Mouse (Mus musculus): ENCODE measurements around the gene Mgat5. TPM values are rescaled to one million over a fixed set of nuclear protein-coding genes. Genes with fewer than 3 reads are reported as not detected.

The Mgat5 gene
- total RNA-seq, 2 experiments from 2014 or later = 18.3 to 21.4 TPM

- DNase-seq = no peak
Observed at GRCm38 (mm10) chr1:127262170-127262837, 57.5 kb downstream of the Mgat5 start.

DNA sequence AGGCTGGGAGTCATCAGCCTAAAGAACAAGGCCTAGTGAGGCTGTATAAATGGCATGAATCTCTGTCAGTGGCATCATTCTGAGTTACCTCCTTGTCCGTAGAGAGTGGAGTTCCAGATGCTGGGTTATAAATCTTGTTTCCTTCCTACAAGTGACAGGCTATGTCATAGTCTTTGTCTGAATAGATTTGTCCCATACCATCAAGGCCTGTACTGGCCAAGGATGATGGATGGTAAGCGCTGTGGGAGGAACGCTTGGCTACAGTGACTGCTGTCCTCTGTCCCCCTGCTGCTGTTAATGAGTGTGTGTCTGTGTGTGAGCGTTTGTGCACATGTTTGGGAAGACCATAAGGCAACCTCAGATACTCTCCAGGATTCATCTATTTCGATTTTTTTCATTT, 63.2 kb downstream of the Mgat5 start:
- DNase-seq = no peak

- no peak for DNase-seq
Observed at GRCm38 (mm10) chr1:127269343-127269742, 64.5 kb downstream of the Mgat5 start.

- DNase-seq = no peak
Observed at GRCm38 (mm10) chr1:127270273-127271020, 65.6 kb downstream of the Mgat5 start.

- no peak for DNase-seq
Observed at GRCm38 (mm10) chr1:127271156-127271555, 66.3 kb downstream of the Mgat5 start.

- DNase-seq = peak; percentile 27
Observed at GRCm38 (mm10) chr1:127273363-127273762, 68.5 kb downstream of the Mgat5 start.

DNA sequence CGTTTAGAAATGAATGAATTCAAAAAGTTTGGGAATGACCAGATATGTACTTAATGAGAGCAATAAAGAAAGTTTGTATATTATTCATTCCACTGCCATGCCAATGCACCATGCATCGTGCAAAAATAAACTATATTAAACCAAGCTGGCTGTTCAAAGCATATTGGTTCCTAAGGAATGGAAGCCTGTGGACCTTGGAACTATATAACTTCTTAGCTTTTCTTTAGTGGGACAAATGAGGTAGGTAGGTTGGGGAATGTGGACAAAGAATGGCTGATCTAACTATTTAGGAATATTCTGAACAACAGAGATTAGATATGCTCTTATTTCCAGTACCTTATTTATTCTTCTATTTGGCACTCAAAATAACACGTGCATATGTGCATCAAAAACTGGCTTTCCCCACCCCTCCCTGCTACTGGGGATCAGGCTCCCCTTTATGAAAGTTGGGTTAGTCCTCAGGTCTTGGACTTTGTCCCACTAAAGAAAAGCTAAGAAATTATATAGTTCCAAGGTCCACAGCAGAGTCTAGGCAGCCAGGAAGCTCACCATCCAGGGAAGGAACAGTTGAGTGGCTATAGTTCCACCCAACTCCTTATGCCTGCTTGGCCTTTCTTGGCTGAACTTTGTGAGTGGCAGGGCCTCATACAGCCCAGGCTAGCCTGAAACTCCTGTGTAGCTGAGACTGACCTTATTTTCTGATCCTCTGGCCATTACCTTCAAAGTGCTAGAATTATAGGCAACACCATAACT, 70.9 kb downstream of the Mgat5 start:
- DNase-seq = no peak

DNA sequence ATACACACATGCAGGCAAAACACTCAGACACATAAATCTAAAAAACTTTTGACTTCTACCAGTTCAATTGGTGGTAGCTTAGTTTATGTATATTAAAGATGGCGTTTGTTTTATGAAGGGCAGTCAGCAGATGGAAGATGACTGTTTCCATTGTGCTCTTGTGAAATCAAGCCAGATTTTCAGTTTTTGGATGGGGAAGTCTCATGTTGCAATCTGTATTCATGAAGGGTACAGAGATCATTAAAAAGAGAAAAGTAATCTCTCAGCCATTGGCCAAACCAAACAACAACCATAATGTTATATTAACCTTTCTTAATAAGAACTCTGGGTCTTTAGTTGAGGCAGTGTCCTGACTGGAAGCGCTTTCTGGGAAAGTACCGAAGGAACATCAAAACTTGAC, 73.3 kb downstream of the Mgat5 start:
- no peak for DNase-seq

- peak; percentile 30 for DNase-seq
Observed at GRCm38 (mm10) chr1:127280256-127280655, 75.4 kb downstream of the Mgat5 start.

- no peak for DNase-seq
Observed at GRCm38 (mm10) chr1:127284975-127285374, 80.2 kb downstream of the Mgat5 start.

DNA sequence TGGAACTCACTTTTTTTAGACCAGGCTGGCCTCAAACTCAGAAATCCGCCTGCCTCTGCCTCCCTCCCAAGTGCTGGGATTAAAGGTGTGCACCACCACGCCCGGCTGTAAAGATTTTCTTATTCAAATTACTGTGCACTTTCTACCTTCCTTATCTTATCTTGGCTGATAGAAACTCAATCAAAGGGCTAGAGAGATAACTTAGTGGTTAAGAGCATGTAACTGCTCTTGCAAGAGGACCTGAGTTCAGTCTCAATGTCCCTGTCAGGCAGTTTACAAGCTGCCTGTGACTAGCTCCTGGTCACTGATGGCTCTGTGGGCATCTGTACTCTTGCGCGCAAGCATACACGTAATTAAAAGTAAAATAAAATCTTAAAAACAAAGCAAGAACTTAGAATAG, 82.7 kb downstream of the Mgat5 start:
- no peak for DNase-seq

DNA sequence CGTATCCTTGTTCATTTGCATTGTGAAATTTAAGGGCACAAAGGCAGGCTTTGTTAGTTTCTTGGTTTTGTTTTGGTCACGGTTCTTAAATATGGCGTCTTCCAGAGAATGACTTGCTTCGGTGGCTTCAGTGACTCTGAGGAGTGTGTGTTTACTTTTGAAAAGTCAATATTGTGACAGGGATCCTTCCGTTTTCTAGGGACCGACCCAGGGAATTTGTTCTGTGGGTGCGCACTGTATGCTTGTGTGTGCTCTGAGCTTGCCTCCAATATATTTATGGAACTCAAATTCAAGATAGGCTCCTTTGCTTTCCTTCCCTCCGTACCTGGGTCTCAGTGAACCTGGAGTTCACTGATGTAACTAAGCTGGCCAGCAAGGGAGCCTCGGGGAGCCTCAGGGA, 86.1 kb downstream of the Mgat5 start:
- no peak for DNase-seq

DNA sequence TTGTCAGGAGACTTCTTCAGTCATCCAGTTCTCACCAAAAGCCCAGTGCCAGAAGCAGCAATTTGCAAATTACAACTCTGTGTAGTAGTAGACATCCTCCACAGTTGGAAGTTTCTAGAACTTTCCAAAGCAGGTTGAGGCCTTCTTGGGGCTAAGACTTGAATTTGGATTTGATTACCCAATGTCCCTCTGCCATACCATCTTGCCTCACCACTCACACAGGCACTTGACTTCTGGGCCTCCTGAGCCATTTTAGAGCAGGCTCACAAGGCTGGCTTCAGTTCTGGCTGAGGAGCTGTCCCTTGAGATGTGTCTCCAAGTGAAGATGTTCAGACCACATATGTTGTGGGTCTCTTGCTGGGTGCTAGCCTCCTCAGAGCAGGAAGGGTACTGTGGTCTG, 86.9 kb downstream of the Mgat5 start:
- no peak for DNase-seq

DNA sequence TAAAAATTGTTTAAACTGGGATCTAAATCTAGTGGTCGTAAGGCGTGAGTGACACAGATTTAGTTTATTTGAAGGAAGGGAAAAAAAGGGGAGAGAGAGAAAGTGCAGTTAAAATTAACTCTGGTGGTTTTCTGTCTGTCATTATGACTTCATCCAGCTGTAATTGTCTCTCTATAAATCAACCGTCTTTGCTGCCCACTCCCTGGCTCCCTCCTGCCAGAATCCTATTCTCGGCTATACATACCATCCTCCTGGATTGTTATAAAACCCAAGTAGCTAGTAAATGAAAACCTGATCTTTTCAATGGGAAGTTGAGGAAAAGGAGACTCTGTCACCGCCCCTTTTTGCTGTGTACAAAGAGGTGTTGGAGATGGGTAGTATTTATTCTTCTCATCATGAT, 88.5 kb downstream of the Mgat5 start:
- no peak for DNase-seq

DNA sequence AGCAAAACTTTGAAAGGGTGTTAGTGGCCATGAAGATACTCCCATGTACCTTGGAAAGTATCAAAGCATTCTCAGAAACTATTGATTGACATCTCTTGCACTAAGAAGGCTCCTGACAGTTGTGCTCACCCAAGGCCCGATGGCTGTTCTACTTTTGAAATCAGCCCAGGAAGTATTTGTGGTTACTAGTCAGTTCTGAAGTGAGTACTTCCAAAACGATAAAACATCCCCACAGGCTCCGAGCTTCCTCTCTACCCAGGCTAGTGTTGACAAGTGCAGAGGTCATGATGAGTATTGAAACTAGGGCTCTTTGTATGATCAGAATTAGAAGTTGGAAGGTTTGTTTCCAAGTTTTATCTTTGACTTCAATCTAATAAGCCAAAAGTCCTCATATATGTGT, 92.0 kb downstream of the Mgat5 start:
- DNase-seq = no peak

GRCm38 (mm10) chr1:127299774-127300173, 95.0 kb downstream of the Mgat5 start:
- DNase-seq = no peak

GRCm38 (mm10) chr1:127301038-127301437, 96.2 kb downstream of the Mgat5 start:
- DNase-seq = no peak

DNA sequence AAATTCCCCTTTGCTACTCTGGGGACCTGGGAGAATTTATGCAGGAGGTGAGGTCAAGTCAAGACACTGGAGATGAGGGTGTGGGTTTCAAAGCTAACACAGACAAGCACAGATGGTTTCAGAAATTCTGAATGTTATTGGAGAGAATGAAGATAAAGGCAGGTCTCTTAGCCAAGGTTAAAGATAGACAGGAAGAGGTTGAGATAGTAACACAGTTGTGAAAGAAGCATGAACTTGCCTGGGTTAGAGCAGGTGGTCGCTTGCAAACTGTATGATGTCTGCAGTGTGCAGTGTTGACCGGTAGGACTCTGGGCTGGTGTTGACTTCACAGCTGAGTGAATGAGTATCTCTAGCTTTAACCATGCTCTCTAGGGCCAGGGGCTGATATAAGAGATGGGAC, 97.8 kb downstream of the Mgat5 start:
- DNase-seq = no peak

DNA sequence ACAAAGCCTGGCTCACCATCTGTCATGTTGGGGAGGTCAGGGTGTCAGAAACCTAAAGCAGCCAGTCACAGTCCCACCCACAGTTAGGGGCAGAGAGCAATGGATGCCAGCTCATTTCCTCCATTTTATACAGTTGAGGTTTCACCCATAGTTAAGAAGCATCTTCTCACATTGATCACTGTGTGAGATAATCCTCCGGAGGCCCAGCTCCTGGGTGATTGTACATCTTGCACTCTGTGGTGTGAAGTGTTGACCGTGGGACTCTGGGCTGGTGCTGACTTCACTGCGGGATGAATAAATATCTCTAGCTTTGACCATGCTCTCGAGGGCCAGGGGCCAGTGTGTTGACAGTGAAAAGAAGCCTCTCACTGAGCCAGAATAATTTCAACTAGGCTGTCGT, 99.0 kb downstream of the Mgat5 start:
- no peak for DNase-seq

GRCm38 (mm10) chr1:127304281-127304680, 99.5 kb downstream of the Mgat5 start:
- DNase-seq = no peak

- DNase-seq = no peak
Observed at GRCm38 (mm10) chr1:127305582-127305981, 100.8 kb downstream of the Mgat5 start.

DNA sequence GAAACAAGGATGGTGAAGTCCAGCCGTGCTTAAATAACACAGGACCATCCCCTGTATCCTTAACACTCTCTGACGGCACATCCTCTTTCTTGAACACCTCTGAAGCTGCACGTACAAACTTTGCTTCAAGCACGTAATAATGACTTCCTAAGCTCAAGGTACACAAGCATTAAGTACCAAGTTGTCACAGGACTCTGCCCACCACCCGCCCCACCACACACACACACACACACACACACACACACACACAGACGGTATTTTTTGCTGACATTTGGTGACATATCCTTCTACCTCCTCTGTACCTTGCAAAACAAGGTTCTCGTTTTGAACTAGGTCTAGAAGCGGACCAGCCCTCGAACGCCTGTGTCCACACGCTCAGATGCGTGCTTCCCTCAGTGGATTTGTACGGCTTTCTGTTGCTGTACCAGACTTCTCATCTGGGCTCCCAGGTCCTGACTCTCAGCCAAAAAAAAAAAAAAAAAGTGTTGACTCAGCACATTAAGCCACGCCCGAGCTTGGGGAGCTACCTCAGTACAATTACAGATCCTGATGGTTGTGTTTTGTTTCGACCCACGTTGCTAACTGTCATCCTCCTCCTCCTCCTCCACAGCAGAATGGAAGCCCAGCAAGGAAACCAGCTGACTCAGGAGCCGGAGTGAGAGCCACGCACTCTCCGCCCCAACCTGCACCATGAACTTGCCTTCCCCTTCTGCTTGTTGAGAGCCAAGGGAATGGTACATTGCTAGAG, 101.4 kb downstream of the Mgat5 start:
- DNase-seq = no peak

- DNase-seq = no peak
Observed at GRCm38 (mm10) chr1:127307361-127307760, 102.5 kb downstream of the Mgat5 start.
